Mouse (Mus musculus): Measurements from ENCODE around the gene Hps3. TPM values are rescaled to one million over a fixed set of nuclear protein-coding genes. Genes with fewer than 3 reads are reported as not detected.
"Not testable (repeated sequence)": the region's sequence is repeated elsewhere in the genome, so short reads cannot be mapped to it uniquely, and the experiment has no call there.

The Hps3 gene
- polyA plus RNA-seq (2012; rRNA removed), result 3.6 and 8.7 TPM in 2 replicates

GRCm38 (mm10) chr3:20034719-20035404 is at the start of gene Hps3:
Gene Hps3, minus strand, starts transcription at chr3:20035315.
- peak; percentile 58 for DNase-seq (ENCODE audit: low read depth, low spot score)
- under 1% methylated on average over 47 of the region's 47 CpGs for WGBS

DNA sequence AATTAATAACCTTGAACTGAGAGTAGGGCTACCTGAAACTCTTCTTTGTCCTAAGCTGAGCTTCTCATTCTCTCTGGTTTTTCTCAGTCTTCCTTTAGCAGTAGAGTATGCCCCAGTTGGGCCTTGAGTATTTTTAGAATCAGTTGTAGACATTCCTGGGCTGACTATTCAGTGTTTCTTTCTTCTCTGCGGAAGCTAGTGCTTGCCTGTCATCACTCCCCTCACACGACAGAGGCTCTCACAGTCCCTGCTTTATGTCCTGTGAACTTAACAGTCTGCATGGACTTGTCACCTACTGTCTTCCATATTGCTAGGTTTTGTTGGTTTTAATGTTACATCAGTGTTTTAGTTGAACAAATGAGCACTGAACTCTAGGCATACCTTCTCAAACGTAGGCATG is 47.0 kb upstream of the Hps3 start:
- WGBS, result 69% methylated on average over 3 of the region's 3 CpGs
- no peak for DNase-seq (ENCODE audit: low read depth, low spot score)

GRCm38 (mm10) chr3:20076145-20077053 is 41.3 kb upstream of the Hps3 start:
- DNase-seq (ENCODE audit: low read depth, low spot score), result no peak
- 81% methylated on average over 11 of the region's 11 CpGs for whole genome bisulfite sequencing

DNA sequence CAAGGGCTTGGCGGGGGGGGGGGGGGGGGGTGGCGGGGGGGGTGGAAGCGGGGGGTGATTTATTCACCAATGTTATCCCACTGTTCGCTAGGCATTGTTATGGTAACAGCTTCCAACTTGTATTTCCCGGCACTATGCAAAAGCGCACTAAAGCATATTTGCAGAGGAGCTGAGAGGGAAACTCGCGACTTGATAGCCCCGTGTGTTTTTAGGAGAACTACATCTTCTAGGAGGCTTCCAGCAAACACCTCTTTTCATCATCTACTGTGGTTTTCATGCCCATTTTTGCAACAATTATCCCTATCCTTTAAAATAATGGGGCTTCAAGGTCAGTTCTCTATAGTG is 23.1 kb upstream of the Hps3 start:
- DNase-seq (ENCODE audit: low read depth, low spot score), result no peak
- WGBS, result 0% methylated on average over 7 of the region's 9 CpGs

DNA sequence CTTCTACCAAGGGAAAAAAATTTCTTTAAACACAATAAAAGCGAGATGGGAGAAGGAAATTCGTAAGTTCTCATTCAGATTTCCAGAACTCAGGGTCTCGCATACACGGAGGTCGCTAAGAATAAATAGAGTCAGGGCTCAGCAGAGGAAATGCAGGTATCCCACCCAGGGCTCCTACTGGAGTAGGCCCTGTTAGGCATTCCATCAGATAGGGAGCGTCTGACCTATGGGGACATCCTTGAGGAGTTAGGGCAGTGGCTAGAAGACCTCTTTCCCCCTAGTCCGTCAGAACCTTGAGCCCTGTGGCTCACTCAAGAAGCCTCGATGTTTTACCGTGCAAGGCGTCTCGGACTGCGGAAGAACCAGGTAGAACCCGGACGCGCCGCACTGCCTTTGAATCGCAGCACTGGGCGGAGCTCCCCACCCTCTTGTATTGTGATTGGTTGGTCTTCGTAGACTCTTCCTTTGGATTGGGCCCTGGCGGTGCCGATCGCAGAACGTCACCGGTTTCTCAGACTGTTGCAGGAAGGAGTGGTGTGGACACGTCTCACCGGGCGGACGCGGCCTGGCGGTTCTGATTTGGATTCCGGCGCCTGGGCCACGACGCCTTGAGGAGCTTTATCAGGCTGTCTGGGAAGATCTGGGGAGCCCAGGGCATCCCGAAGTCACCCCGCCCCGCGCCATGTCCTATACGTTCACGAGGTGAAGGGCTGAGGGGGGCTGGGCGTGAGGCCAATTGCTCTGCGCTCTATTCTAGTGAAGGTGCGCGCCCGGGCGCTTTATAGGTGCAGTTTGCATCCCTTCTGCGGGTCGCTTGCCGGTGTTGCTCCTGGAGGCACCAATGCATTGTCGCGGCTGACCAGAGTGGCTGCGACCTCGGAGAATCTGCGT is 22.4 kb upstream of the Hps3 start, which contains the start of gene Hltf:
TSS of gene Hltf (plus strand) at position 506 of the 891 bp plus-strand sequence.
- peak; percentile 90 for DNase-seq (ENCODE audit: low read depth, low spot score)
- WGBS, result under 1% methylated on average over 53 of the region's 54 CpGs

- not testable (repeated sequence) for DNase-seq (ENCODE audit: low read depth, low spot score)
- 58% methylated on average over 3 of the region's 3 CpGs for WGBS
Measured at GRCm38 (mm10) chr3:20044736-20045135, 9.6 kb upstream of the Hps3 start.

GRCm38 (mm10) chr3:20041461-20041860 is 6.3 kb upstream of the Hps3 start:
- WGBS, result 88% methylated on average over 7 of the region's 7 CpGs
- DNase-seq (ENCODE audit: low read depth, low spot score), result not testable (repeated sequence)

- 82% methylated on average over 4 of the region's 4 CpGs for WGBS
- DNase-seq (ENCODE audit: low read depth, low spot score), result no peak
Measured at GRCm38 (mm10) chr3:20036069-20036468, 954 bp upstream of the Hps3 start.

DNA sequence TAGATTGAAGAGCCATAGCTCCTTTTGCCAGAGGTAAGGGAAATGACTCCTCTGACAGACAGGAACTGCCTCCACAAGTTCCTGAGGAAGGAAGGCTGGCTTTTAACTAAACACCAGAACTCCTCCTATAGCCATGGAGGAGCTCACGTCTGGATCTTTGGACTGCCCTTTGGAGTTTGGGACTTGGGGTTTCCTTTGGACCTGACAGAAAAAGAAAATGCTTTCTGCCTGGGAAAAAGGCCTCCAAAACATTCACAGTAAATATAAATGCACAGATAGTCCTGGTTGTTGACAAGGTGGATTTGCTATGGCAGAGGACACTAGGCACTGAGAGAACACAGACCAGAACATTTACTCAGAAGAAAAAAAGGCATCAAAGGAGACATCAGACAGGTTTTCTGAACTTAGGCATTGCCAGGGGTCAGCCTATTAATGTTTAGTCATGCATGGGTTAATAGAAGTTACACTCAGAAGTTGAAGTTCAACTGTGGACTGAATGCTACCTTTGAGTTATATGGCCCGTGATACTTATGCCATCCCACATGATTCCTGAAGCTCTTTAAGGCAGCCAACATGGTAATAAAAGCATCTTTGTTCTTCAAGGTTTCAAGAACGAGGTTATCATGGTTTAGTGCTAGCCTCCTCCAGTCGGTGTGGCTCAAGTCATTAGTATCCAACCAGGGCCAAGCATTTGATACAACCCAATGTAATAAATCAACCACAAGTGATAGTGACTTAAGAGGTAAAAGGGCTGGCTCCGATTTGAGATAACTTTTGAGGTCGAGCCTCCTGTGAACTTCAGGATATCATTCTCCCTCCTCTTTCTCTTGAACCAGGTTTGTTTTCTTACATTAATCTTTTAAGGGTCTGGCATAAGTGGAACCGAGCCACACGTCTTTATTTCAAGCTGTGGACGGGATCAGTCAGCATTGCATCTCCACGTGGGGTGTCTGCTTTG is 1.1 kb downstream of the Hps3 start:
- no peak for DNase-seq (ENCODE audit: low read depth, low spot score)
- 7% methylated on average over 10 of the region's 10 CpGs for WGBS

GRCm38 (mm10) chr3:20030807-20031206 is 4.3 kb downstream of the Hps3 start:
- WGBS, result 91% methylated on average over 6 of the region's 6 CpGs
- DNase-seq (ENCODE audit: low read depth, low spot score), result no peak

DNA sequence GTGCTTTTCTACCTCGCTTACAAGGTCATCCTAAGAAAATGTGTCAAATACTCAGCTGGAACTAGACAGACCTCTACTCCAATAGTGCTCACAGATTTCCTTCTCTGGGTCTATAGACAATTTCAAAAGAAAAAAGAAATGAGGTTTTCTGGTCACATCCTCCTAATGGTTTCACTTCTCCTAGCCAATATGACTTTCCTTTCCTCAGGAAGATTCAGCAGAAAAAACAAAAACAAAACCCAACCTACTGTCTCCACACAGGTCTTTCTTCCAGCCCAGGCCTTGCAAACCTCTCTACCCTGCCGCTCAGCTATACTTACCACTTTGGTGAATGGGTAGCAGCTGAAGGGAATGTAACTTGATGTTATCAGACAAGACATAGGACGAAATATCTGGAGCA is 6.5 kb downstream of the Hps3 start:
- WGBS, result 91% methylated on average over 3 of the region's 3 CpGs
- DNase-seq (ENCODE audit: low read depth, low spot score), result no peak

- WGBS, result 92% methylated on average over 5 of the region's 5 CpGs
- DNase-seq (ENCODE audit: low read depth, low spot score), result no peak
Measured at GRCm38 (mm10) chr3:20027788-20028187, 7.3 kb downstream of the Hps3 start.

GRCm38 (mm10) chr3:20026996-20027689 is 8.0 kb downstream of the Hps3 start:
- no peak for DNase-seq (ENCODE audit: low read depth, low spot score)
- 87% methylated on average over 8 of the region's 8 CpGs for WGBS

- DNase-seq (ENCODE audit: low read depth, low spot score), result no peak
Measured at GRCm38 (mm10) chr3:20026481-20026880, 8.6 kb downstream of the Hps3 start.

GRCm38 (mm10) chr3:20023832-20024231 is 11.3 kb downstream of the Hps3 start:
- WGBS, result 30% methylated on average over 1 of the region's 1 CpGs
- DNase-seq (ENCODE audit: low read depth, low spot score), result no peak

DNA sequence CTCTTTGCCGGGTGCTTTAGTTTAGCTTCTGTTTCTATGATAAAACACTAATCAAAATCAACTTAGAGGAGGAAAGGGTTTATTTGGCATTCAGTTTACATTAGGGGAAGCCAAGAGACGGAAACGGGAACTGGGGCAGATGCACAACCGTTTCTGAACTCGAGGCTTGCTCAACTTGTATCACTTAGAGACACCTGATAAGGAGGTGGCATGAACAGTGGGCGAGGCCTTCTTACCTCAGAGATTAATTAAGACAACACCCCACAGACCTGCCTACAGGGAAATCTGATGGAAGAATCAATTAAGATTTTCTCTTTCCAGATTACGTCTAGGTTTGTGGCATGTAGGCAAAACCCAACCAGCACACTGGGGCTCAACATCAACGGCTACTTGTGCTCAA is 17.0 kb downstream of the Hps3 start:
- WGBS, result 74% methylated on average over 8 of the region's 8 CpGs
- no peak for DNase-seq (ENCODE audit: low read depth, low spot score)

DNA sequence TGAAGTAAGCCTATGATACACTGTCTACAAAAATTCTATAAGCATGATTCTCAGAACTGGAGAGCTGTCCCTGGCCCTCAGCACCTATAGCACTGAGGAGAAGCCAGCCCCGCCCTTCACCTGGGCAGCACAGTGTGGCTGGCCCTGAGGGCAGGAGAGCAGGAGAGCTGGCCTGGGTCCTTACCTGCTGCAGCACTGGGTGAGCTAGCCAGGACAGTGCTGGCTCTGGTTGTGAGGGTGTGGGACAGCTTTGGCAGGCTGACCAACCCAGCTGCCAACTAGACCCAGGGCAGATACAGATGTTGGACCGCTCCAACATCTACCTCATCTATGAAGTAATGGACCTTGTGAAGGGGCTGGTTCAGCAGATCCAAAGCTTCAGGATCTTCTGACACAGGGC is 20.7 kb downstream of the Hps3 start:
- DNase-seq (ENCODE audit: low read depth, low spot score), result no peak
- 94% methylated on average over 2 of the region's 2 CpGs for WGBS

- 91% methylated on average over 7 of the region's 7 CpGs for WGBS
- DNase-seq (ENCODE audit: low read depth, low spot score), result not testable (repeated sequence)
Measured at GRCm38 (mm10) chr3:20010905-20011304, 24.2 kb downstream of the Hps3 start.
